Mouse (Mus musculus): ENCODE measurements at regions not wholly inside any gene's neighbourhood (a gene's known extent, or its start where the extent isn't known, plus 50 kb on each side); places are given as distances from the start of the nearest gene placed in this dataset.
A peak's percentile ranks its signal among the peaks of the same experiment; 100 is the strongest.

- no peak for DNase-seq (ENCODE audit: low spot score in 2 of 2)
These were observed 199.5 kb upstream of the Gk2 start for GRCm38 (mm10) chr5:97656167-97656924.

- DNase-seq (ENCODE audit: low spot score in 2 of 2): no peak
These were observed 198.4 kb upstream of the Gk2 start for GRCm38 (mm10) chr5:97655266-97655665.

GRCm38 (mm10) chr5:97654414-97654813 is 197.6 kb upstream of the Gk2 start:
- no peak for DNase-seq (ENCODE audit: low spot score in 2 of 2)

- no peak for DNase-seq (ENCODE audit: low spot score in 2 of 2)
These were observed 185.4 kb upstream of the Gk2 start for GRCm38 (mm10) chr5:97642251-97642650.

- DNase-seq (ENCODE audit: low spot score in 2 of 2): no peak
These were observed 184.8 kb upstream of the Gk2 start for GRCm38 (mm10) chr5:97641646-97642045.

- no peak for DNase-seq (ENCODE audit: low spot score in 2 of 2)
These were observed 179.5 kb upstream of the Gk2 start for GRCm38 (mm10) chr5:97636357-97636756.

GRCm38 (mm10) chr5:97633766-97634165 is 176.9 kb upstream of the Gk2 start:
- DNase-seq (ENCODE audit: low spot score in 2 of 2): no peak

- DNase-seq (ENCODE audit: low spot score in 2 of 2): no peak
These were observed 176.0 kb upstream of the Gk2 start for GRCm38 (mm10) chr5:97632791-97633190.

- DNase-seq (ENCODE audit: low spot score in 2 of 2): no peak
These were observed 168.4 kb upstream of the Gk2 start for GRCm38 (mm10) chr5:97625200-97625599.

GRCm38 (mm10) chr5:97619890-97620289 is 163.1 kb upstream of the Gk2 start:
- no peak for DNase-seq (ENCODE audit: low spot score in 2 of 2)

- DNase-seq (ENCODE audit: low spot score in 2 of 2): peak; percentile 7 to 35
These were observed 161.6 kb upstream of the Gk2 start for GRCm38 (mm10) chr5:97618411-97618810.

- DNase-seq (ENCODE audit: low spot score in 2 of 2): peak; percentile 24 to 30
These were observed 145.4 kb upstream of the Gk2 start for GRCm38 (mm10) chr5:97602176-97602575.

GRCm38 (mm10) chr5:97601384-97601783 is 144.6 kb upstream of the Gk2 start:
- no peak for DNase-seq (ENCODE audit: low spot score in 2 of 2)

- DNase-seq (ENCODE audit: low spot score in 2 of 2): no peak
These were observed 141.9 kb upstream of the Gk2 start for GRCm38 (mm10) chr5:97598741-97599140.

GRCm38 (mm10) chr5:97595916-97596315 is 139.1 kb upstream of the Gk2 start:
- no peak for DNase-seq (ENCODE audit: low spot score in 2 of 2)

GRCm38 (mm10) chr5:97594081-97594480 is 137.3 kb upstream of the Gk2 start:
- DNase-seq (ENCODE audit: low spot score in 2 of 2): no peak

GRCm38 (mm10) chr5:97582509-97582908 is 125.7 kb upstream of the Gk2 start:
- no peak for DNase-seq (ENCODE audit: low spot score in 2 of 2)

- no peak for DNase-seq (ENCODE audit: low spot score in 2 of 2)
These were observed 108.7 kb upstream of the Gk2 start for GRCm38 (mm10) chr5:97565486-97565885.

GRCm38 (mm10) chr5:97563724-97564123 is 106.9 kb upstream of the Gk2 start:
- DNase-seq (ENCODE audit: low spot score in 2 of 2): no peak

- DNase-seq (ENCODE audit: low spot score in 2 of 2): no peak
These were observed 97.5 kb upstream of the Gk2 start for GRCm38 (mm10) chr5:97554274-97554673.

GRCm38 (mm10) chr5:97553122-97553521 is 96.3 kb upstream of the Gk2 start:
- peak in 1 of 2 experiments; percentile 3 for DNase-seq (ENCODE audit: low spot score in 2 of 2)

- no peak for DNase-seq (ENCODE audit: low spot score in 2 of 2)
These were observed 80.9 kb upstream of the Gk2 start for GRCm38 (mm10) chr5:97537492-97538257.

GRCm38 (mm10) chr5:97533733-97534132 is 76.9 kb upstream of the Gk2 start:
- DNase-seq (ENCODE audit: low spot score in 2 of 2): no peak
